Mouse (Mus musculus) hindbrain, embryonic 16.5 days (tissue): ENCODE measurements around the gene Casc3. TPM values are rescaled to one million over a fixed set of nuclear protein-coding genes. Genes with fewer than 3 reads are reported as not detected.

Source experiments
- ATAC-seq: fragments of 200-750 bp; cut with Nextera tagmentation; 2 replicates; pipeline ENCODE4 v1.8.0; 2017; ENCODE audit warnings: moderate TSS enrichment, moderate library complexity
- H3K27ac ChIP-seq: fragments of 300-500 bp; sonication (generic); 2 replicates; pipeline ENCODE4 v1.5.1; 2014; ENCODE audit warnings: low read depth, mild to moderate bottlenecking, control low read depth, low read length, moderate library complexity
- H3K27me3 ChIP-seq: fragments of 300-500 bp; sonication (generic); replicated peaks from 2 replicates; pipeline ENCODE4 v1.6.1; 2014; ENCODE audit warnings: low read length; ENCODE audit not compliant: control insufficient read depth, insufficient read depth
- H3K36me3 ChIP-seq: fragments of 300-500 bp; sonication (generic); 2 replicates; pipeline ENCODE4 v1.6.1; 2014; ENCODE audit warnings: mild to moderate bottlenecking, low read length, moderate library complexity, mixed read lengths; ENCODE audit not compliant: control insufficient read depth, insufficient read depth
- H3K4me1 ChIP-seq: fragments of 300-500 bp; sonication (generic); 2 replicates; pipeline ENCODE4 v1.6.1; 2014; ENCODE audit warnings: low read depth, low read length; ENCODE audit not compliant: control insufficient read depth, insufficient read depth
- H3K4me2 ChIP-seq: fragments of 300-500 bp; sonication (generic); 2 replicates; pipeline ENCODE4 v1.6.1; 2014; ENCODE audit warnings: mild to moderate bottlenecking, low read length, control low read depth, moderate library complexity
- H3K4me3 ChIP-seq: fragments of 300-500 bp; sonication (generic); 2 replicates; pipeline ENCODE4 v1.5.1; 2014; ENCODE audit warnings: mild to moderate bottlenecking, low read length, control low read depth, moderate library complexity
- H3K9ac ChIP-seq: fragments of 300-500 bp; sonication (generic); 2 replicates; pipeline ENCODE4 v1.6.1; 2014; ENCODE audit warnings: low read depth, mild to moderate bottlenecking, control low read depth, low read length, moderate library complexity
- H3K9me3 ChIP-seq: fragments of 300-500 bp; sonication (generic); 2 replicates; pipeline ENCODE4 v1.6.1; 2014; ENCODE audit warnings: mild to moderate bottlenecking, low read length, moderate library complexity; ENCODE audit not compliant: control insufficient read depth
- WGBS: fragments of 180-500 bp; shearing (Covaris S2); extraction: QIAGEN DNeasy Blood & Tissue Kit; methylation state at CpG from one replicate; pipeline ENCODE4 v1.1.7; 2014; 5-methylcytosine and 5-hydroxymethylcytosine counted together
- polyA plus RNA-seq: library from polyadenylated mRNA; unstranded; fragments of >200 nt; fragmentation: Nextera tagmentation; extraction: Ambion mirVana; gene quantifications from 2 replicates; pipeline ENCODE4 v1.2.1, GENCODE M21; 2015

Casc3 gene
- polyA plus RNA-seq, result 41.7 and 49.2 TPM in 2 replicates

DNA sequence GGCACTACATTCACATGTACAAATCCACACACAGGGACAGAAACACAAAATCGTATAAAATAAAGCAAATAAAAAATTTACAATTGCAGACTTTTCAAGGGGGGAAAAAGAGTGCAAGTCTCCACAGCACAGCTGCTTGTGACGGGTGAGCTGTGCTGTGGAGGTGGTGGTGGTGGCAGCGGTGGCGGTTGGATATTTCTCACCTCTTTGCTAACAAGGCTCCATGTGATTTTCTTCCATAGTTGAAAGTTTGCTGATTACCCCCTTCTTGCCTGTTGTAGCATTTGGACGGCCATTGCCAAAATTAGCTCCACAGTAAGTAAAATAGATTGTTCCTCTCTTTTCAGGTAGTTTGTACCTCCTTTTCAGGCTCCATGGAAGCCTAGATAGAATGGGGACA, at the start of gene Casc3:
TSS of gene Casc3 (plus strand) at position 301 of the 400 bp plus-strand sequence.
- Histone ChIP-seq H3K27me3 (no peaks in the 10 kb centered on the region), H3K9ac (no peak within 1 kb of the TSS), H3K9me3 (no peaks in the 10 kb centered on the region), H3K4me3 (no peak within 1 kb of the TSS), H3K4me1 (peaks cover 8% of the 10 kb centered on the region), H3K4me2 (no peak within 1 kb of the TSS), H3K36me3 (peaks cover 36% of the 10 kb centered on the region), H3K27ac (no peak within 1 kb of the TSS)
- 96% methylated on average over 5 of the region's 5 CpGs for WGBS
- ATAC-seq, result no peak

DNA sequence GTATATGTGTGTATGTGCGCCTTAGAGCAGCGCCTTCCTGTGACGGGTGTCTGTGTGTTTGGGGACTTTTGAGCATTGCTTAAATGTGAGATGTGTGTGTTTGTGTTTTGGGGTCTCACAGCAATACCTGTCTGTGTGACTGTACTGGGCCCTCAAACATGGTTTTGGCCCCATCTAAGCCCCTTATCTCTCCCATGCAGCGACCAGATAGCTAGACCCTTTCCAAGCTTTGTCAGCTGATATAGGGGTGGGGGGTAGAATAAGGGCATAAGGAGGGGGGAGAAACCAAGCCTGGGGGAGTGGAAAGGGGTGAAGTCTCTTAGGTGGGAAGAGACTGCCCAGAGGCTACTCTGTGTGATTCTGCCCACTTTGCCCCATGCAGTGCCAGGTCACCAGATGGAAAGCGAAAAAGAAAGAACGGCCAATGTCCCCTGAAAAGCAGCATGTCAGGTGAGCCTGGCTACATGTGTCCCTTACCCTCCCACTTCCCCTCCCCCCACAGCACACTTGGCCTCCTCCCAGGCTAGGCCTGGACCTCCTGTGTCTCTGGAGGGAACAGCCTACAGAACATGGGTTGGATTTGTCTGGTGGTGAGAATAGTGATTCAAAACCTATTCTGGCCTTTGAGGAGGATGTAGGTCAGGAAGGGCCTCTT, 48.9 kb upstream of the Casc3 start:
- peaks cover 34% of the 10 kb centered on the region for H3K36me3 ChIP-seq
- WGBS, result 91% methylated on average over 6 of the region's 6 CpGs
- H3K27ac ChIP-seq, result no peak overlapping the region
- H3K9ac ChIP-seq, result no peak overlapping the region
- no peaks in the 10 kb centered on the region for H3K9me3 ChIP-seq
- H3K27me3 ChIP-seq, result no peaks in the 10 kb centered on the region
- H3K4me3 ChIP-seq, result no peak overlapping the region
- no peak for ATAC-seq
- H3K4me2 ChIP-seq, result no peak overlapping the region
- H3K4me1 ChIP-seq, result peaks cover 26% of the 10 kb centered on the region

DNA sequence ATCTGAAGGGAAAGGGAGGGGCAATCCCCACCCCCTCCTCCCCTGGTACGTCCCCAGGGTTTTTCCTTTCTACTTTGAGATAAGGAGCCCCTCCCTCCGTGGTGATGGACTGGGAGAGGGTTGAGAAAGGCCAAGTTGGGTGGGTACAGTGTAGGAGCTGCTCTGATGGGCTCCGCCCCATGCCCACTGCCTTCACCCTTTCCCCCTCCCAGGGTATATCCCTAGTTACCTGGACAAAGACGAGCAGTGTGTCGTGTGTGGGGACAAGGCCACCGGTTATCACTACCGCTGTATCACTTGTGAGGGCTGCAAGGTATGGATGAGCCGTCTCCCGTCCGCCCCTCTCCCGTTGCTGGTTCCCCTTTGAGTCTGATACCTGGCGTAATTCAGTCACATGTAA, 48.0 kb upstream of the Casc3 start:
- Histone ChIP-seq H3K9me3 (no peaks in the 10 kb centered on the region), H3K4me1 (peaks cover 18% of the 10 kb centered on the region), H3K36me3 (peaks cover 42% of the 10 kb centered on the region), H3K27me3 (no peaks in the 10 kb centered on the region), H3K27ac (no peak overlapping the region), H3K4me3 (no peak overlapping the region), H3K4me2 (no peak overlapping the region), H3K9ac (no peak overlapping the region)
- 89% methylated on average over 12 of the region's 12 CpGs for WGBS
- no peak for ATAC-seq

GRCm38 (mm10) chr11:98761939-98762338, 42.8 kb upstream of the Casc3 start:
- H3K4me3 ChIP-seq, result no peak overlapping the region
- H3K27ac ChIP-seq, result no peak overlapping the region
- no peaks in the 10 kb centered on the region for H3K27me3 ChIP-seq
- H3K9me3 ChIP-seq, result no peaks in the 10 kb centered on the region
- H3K9ac ChIP-seq, result no peak overlapping the region
- peaks cover 18% of the 10 kb centered on the region for H3K4me1 ChIP-seq
- peaks cover 55% of the 10 kb centered on the region for H3K36me3 ChIP-seq
- H3K4me2 ChIP-seq, result no peak overlapping the region
- ATAC-seq, result no peak
- WGBS, result 86% methylated on average over 4 of the region's 4 CpGs

GRCm38 (mm10) chr11:98762756-98763501, 41.8 kb upstream of the Casc3 start:
- Histone ChIP-seq H3K4me2 (no peak overlapping the region), H3K9ac (no peak overlapping the region), H3K9me3 (no peaks in the 10 kb centered on the region), H3K4me1 (peaks cover 26% of the 10 kb centered on the region), H3K4me3 (no peak overlapping the region), H3K36me3 (peaks cover 50% of the 10 kb centered on the region), H3K27ac (no peak overlapping the region), H3K27me3 (no peaks in the 10 kb centered on the region)
- 58% methylated on average over 17 of the region's 17 CpGs for WGBS
- ATAC-seq, result no peak

- no peak overlapping the region for H3K4me2 ChIP-seq
- peaks cover 47% of the 10 kb centered on the region for H3K36me3 ChIP-seq
- 78% methylated on average over 8 of the region's 8 CpGs for WGBS
- H3K9ac ChIP-seq, result no peak overlapping the region
- no peak for ATAC-seq
- H3K9me3 ChIP-seq, result no peaks in the 10 kb centered on the region
- H3K4me1 ChIP-seq, result peaks cover 32% of the 10 kb centered on the region
- H3K4me3 ChIP-seq, result no peak overlapping the region
- no peak overlapping the region for H3K27ac ChIP-seq
- no peaks in the 10 kb centered on the region for H3K27me3 ChIP-seq
These were observed 41.2 kb upstream of the Casc3 start for GRCm38 (mm10) chr11:98763502-98763861.

DNA sequence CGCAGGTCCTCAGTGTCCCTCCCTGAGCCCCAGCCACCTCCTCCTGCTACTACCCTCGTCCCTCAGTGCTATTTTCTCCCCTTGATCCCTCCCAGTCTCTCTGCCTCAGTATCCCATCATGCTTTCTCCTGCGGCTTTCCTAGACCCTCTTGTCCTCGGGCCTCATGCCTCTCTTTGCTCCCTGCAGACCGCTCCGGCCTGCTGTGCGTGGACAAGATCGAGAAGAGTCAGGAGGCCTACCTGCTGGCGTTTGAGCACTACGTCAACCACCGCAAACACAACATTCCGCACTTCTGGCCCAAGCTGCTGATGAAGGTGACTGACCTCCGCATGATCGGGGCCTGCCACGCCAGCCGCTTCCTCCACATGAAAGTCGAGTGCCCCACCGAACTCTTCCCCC, 40.6 kb upstream of the Casc3 start:
- H3K27ac ChIP-seq, result peak overlapping the region; percentile 17; the same call in 1 of the 2 replicates
- H3K9ac ChIP-seq, result no peak overlapping the region
- no peak overlapping the region for H3K4me3 ChIP-seq
- peaks cover 37% of the 10 kb centered on the region for H3K4me1 ChIP-seq
- H3K27me3 ChIP-seq, result no peaks in the 10 kb centered on the region
- no peaks in the 10 kb centered on the region for H3K9me3 ChIP-seq
- H3K4me2 ChIP-seq, result no peak overlapping the region
- WGBS, result 84% methylated on average over 18 of the region's 18 CpGs
- H3K36me3 ChIP-seq, result peaks cover 51% of the 10 kb centered on the region
- ATAC-seq, result no peak

DNA sequence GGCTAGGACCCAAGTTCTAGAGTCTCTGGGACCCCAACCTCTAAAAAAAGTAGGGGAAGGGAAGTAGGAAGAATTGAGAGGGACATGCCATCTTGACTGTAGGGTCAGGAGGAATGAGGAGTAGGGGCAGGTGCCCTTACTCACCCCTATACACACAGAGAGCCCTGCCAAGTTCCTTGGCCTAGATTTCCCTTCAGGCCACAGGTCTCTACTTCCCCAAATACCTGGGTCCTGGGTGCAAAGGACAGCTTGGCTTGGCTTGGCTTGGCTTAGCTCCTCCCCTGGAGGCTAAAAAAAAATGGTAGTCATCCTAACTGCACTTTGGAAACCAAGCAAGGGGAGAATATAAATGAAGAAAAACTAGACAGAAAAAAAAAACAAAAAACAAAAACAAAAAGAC, 40.0 kb upstream of the Casc3 start:
- Histone ChIP-seq H3K4me2 (no peak overlapping the region), H3K4me1 (peaks cover 37% of the 10 kb centered on the region), H3K9me3 (no peaks in the 10 kb centered on the region), H3K36me3 (peaks cover 58% of the 10 kb centered on the region), H3K4me3 (no peak overlapping the region), H3K27me3 (no peaks in the 10 kb centered on the region), H3K27ac (peak overlapping the region; percentile 79; the same call in 1 of the 2 replicates), H3K9ac (no peak overlapping the region)
- no peak for ATAC-seq

GRCm38 (mm10) chr11:98765421-98766309, 39.0 kb upstream of the Casc3 start:
- no peak overlapping the region for H3K4me2 ChIP-seq
- H3K9ac ChIP-seq, result peak overlapping the region; percentile 35; the same call in 1 of the 2 replicates
- peaks cover 37% of the 10 kb centered on the region for H3K4me1 ChIP-seq
- ATAC-seq, result peak; percentile 43
- no peaks in the 10 kb centered on the region for H3K27me3 ChIP-seq
- H3K27ac ChIP-seq, result peak overlapping the region; percentile 79
- H3K4me3 ChIP-seq, result no peak overlapping the region
- H3K36me3 ChIP-seq, result peaks cover 60% of the 10 kb centered on the region
- no peaks in the 10 kb centered on the region for H3K9me3 ChIP-seq
- WGBS, result 27% methylated on average over 9 of the region's 9 CpGs
